Mouse (Mus musculus) right cerebral cortex, postnatal 36 days (tissue): Measurements from ENCODE around the gene Rtp2.

ENCODE experiments used
- DNase-seq, 2 experiments: peaks; one replicate each; pipeline ENCODE4 v3.0.0; 2022; ENCODE audit warnings: low spot score in 2 of 2, mixed read lengths in 1 of 2

Rtp2 gene

DNA sequence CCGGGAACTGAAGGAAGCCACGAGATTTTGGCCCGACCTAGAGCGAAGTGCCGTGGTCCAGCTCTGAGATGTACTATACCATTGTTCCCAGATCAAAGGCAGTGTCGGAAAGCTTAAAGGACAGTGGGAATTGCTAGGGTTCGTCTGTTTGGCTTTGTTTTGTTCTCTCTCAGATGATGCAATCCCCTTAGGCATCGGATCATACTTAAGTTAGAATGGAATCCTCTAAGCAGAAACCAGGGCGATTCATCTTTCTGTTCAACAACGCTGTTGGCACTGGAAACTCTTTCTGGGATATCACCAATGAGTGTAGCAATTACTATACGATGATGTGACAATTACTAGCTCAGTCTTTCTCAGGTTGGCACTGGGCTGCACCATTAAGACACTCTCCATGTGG is at the start of gene Rtp2:
TSS of gene Rtp2 (minus strand) at position 101 of the 400 bp plus-strand sequence.
- no peak for DNase-seq

DNA sequence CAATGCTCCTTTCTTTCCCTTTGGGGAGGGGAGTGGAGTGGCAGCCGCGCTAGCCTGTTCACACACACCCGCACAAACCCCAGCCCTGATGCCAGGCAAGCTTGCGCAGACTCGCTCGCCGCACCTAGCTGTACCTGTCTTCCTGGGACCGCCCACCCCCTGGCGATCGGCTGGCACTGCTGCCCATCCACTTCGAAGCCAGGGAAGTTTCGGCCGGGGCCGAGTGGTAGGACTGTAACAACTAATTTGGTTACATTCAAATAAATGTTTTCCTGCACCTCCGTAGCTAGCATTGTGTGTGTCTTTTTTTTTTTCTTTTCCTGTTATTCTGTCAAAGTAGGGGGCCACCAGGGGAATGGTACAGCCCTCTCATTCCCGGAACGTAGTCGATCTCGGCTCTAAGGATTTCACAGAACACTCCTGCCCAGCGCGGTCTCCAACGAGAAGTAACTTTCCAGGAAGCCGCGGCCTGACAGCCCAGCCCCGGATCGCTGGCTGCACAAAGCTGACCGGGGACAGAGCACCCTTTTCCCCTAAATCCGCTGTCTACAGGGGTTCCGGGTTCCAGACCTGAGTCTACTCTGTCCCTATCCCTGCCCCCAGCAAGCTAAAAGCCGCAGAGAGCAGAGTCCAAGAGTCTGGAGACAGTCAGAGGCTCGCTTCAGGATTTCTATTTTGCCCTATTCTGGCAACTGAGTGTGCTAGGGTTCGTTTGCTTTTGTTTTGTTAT is 49.0 kb upstream of the Rtp2 start:
- no peak for DNase-seq

DNA sequence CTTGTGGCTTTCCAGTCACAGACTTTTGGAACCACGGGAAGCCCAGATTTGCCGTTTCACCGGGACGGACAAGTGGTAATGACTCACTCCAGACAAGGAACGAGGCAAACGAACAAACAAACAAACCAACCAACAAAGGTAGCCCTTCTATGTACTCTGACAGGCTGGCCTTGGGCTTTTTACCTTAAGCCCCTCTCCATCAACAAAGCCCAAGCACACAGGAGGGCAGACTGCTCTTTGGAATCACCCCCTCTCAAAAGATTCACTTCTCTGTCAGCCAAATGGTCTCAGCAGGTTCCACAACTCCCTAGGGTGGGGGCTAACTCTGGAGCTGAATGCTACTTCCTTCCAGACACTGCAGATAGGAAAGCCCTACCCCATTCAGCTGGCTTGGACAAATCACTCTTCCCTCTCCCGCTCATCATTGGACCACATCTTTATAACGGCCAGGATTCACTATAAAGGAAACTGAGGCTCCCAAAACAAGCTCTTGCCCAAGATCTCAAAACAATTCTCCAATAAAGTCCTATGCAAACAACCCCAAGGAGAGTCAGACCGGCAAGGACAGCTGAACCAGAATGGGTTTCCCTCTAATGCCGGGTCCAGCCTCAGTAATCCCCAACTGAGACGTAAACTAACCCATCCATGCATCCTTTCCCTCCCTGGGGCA is 48.1 kb upstream of the Rtp2 start:
- no peak for DNase-seq

DNA sequence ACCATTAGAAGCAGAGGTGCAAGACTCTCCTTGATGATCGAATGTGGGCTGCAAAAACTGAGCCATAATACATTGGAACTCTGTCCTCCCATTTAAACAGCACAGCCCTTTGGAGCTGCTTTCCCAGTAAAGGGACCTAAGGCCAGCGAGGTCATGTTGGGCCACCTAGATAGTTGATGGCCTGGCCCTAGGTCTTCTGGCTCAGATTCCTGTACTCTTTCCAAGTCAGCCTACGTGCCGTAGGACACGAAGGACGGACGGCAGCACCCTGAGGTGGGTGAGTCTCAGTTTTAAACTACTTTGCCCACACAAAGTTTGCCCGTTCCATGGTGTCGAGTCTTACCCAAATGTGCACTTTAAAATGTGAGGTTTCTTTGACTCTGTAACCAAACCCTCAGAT is 47.3 kb upstream of the Rtp2 start:
- DNase-seq: no peak

DNA sequence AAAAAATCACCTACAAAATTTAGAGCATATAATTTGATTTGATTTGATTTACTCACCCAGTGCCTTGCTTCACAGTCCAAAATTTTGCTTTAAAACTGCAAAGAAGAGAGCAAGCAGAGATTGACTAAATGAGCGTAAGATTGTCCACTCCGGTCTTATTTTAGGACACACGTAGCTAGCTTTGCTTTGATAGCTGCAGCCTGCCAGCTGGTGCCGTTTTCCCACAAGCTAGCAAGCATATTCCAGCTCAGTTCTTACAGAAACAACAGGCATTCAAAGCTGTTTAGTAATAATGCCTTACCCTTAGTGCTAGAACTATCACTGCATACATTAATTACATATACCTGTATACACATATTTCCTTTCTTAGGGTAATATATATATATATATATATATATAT is 46.3 kb upstream of the Rtp2 start:
- no peak for DNase-seq

DNA sequence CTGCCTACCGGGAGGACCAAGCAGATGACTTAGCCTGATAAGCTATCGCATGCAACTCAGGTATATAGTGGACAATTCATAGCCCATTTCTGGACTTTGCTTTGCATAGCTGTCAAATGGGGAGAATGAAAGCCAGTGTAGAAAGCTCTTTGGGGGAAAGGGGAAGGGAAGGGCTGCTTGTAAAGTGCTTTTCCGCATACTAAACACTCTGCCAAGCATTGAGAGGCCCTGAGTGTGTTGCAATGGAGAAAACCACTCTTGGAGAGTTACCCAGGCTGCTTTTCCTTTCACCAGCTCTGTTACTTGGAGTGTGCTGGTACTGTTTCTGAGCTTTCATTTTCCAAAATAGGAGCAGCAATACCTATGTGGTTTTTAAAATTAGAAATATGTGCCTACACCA is 45.5 kb upstream of the Rtp2 start:
- no peak for DNase-seq

DNA sequence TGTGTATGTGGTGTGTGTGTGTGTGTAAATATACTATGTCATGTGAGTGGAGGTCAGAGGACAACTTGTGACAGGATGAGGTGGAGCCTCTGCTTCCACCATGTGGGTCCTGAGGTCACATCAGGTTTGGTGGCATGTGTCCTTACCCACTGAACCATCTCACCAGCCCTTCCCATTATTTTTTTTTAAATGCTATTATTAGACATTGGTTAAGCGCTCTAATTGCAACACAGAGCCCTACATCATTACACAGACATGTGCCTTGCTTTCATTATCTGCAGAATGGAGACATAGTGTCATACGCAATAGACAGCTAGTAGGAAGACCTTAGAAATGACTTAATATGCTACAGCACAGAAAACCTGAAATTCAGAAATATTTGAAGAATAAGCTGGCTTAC is 44.0 kb upstream of the Rtp2 start:
- DNase-seq: no peak

DNA sequence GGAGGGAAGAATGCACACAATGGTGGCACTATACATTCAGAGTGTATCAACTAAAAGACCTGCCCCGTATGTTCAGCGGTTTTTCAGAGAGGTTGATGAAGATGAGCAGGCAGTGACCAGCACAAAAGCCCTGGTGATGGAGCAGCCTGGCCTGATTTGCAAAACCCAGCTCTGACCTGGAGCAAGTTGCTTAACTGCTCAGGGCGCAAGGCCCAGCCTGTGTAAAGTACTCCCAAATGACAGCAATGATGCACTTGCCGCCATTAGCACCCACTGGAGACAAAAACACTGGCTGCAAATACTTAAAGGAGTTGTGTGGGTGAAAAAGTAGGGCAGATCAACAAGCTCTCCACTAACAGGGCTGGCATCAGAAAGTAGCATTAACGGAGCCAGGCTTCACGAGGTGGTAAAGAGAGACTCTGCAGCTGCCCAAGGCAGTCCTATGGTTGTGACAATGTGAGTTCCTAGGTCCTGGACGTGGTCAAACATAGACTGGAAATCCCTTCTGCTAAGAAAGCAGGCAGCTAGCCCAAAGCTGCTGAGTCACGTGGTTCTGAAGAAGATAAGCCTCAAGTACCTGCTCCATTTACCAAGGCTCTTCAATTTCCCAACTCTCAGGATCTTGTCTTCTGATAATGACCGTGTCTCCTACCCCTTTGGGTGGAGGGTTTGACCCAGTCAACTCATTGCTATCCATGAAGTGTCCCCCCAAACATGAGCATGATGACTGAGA is 41.6 kb upstream of the Rtp2 start:
- DNase-seq: no peak

DNA sequence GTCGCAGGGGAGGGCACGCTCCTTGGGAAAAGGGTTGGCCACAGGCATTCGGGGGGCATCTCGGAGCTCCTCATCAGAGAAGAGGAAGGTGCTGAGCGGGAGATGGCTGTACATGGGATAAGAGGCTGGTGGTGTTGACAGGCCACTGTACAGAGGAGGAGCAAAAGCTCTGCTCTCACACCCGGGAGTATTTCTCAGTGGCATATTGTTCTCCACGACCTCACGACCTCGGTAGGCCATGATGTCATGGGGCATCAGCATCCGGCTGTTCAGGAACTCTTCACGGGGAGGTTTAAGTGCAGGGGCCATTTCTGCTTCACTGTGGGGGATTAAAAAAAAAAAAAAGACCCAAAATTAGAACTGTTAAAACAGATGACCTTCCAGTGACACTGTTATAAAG is 40.7 kb upstream of the Rtp2 start:
- DNase-seq: no peak

DNA sequence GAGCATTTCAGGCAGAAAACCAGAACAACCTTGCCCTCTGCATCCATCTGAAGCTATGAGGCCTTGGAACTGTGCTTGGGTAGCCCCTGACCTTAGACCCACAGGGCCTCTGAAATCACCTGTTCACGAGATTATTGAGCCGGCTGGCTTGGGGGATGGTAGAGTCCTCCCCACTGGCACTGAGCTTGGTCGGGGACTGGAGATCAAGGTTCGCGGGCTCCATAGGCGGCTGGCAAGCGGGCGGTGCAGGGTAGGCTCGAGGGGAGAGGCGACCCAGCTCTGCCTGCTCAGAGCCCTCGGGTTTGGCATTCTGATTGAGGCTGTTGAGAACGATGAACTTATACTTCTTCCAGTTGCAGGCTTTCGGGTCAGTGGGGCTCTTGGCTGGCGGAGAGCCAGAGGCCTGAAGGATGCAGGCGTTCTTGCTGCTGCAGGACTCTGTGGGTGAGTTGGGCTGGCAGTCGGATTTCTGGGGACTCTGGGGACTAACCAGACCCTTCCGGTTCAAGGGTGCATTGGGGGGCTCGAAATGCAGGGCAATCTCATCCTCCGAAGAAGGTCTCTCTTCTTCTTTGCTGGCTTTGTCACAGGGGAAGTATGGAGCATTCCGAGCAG is 40.0 kb upstream of the Rtp2 start:
- no peak for DNase-seq

DNA sequence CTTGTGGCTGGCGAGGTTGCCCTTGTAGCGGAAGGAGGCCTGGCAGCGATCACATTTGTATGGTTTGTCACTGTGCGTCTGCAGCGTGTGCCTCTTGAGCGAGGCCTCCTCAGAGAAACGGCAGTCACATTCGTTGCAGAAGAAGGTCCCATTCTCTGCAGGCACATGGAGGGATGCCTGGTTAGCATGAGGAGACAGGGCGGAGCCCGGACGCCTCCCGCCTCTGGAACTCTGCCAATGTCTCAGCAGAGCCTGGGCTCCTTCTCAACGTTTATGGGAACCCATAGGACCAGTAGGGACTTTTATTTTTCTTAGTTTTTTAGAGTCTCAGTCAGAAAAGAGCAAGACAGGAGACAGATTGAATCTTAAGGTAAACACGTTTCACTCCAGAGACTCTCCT is 37.7 kb upstream of the Rtp2 start:
- no peak for DNase-seq

DNA sequence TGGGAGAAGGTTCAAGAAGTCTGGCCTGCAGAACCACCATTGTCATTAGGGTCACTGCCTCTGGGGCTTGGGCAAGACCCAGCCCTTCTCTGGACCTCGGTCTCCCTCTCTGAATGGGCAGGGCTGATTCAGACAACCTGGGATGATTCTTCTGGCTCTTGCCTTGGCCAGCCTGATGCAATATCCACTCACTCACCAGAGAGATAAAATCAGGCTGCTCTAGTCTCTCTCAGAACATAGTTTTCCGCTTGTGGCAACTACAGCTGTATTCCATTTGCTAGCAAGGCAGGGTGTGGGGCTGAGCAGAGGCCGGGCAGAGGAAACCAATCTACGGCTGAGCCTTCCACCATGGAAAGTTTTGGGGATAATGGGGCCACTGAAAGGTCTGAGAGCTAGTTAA is 36.7 kb upstream of the Rtp2 start:
- no peak for DNase-seq

DNA sequence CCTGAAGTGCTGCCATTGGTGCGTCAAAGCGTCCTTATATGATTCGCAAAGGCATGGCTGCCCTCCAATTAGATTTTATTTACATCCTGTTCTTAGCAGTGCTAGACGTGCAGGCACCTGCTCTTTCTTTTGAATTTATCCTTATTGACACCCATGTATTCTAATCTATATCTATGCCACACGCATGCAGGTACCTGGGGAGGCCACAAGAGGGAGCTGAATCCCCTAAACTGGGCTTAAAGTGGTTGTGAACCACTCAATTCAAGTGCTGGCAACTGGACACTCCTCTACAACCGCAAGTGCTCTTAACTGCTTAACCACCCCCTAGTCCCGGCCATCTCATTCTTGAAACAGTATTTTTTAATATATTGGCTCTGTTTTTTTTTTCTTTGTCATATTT is 35.1 kb upstream of the Rtp2 start:
- DNase-seq: no peak

DNA sequence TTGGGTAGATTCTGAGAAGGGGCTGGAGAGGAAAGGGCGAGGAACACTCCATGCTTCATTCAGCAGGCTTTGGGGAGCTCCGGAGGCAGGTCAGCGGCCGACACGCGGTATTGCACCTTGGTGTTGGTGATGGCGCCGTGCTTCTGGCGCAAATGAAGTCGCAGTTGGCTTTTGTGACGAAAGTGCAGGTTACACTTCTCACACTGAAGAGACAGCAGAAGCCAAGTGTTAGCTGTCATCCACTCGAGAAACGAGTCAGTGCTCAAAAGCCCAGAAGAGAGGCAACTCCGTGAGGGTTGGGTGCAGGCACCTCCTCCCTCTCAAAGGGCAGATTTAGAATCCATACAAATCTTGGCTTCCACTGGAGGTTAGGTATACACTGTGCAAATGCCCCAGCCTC is 33.9 kb upstream of the Rtp2 start:
- DNase-seq: no peak

DNA sequence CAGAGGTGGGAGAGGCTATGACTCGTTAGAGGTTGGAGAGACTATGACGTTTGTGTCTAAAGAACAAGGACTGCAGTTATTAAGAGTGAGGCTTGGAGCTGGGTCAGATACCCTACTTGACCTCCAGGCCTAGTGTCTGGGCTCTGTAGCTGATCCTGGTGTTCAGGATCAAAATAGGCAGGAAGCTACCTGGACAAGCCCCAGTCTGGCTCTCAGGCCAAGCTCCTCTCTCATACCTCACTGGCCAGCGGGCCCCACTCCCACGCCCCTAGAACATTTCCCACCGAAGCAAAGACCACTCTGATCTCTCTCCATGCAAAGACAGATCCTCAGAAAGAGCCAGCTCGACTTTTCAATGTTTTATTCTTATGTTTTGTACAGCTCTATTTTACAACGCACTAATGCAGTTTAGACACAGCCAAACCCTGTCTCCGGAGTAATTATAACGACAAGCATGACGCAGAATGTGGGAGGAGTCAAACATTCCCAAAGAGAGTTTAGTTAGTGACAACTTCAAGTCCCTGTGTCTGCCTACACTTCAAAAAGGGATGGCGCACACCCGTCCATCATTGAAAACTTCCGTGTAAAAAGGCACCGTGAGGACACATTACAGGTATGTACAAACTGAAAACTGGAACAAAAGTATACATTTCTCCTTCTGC is 32.6 kb upstream of the Rtp2 start:
- no peak for DNase-seq

DNA sequence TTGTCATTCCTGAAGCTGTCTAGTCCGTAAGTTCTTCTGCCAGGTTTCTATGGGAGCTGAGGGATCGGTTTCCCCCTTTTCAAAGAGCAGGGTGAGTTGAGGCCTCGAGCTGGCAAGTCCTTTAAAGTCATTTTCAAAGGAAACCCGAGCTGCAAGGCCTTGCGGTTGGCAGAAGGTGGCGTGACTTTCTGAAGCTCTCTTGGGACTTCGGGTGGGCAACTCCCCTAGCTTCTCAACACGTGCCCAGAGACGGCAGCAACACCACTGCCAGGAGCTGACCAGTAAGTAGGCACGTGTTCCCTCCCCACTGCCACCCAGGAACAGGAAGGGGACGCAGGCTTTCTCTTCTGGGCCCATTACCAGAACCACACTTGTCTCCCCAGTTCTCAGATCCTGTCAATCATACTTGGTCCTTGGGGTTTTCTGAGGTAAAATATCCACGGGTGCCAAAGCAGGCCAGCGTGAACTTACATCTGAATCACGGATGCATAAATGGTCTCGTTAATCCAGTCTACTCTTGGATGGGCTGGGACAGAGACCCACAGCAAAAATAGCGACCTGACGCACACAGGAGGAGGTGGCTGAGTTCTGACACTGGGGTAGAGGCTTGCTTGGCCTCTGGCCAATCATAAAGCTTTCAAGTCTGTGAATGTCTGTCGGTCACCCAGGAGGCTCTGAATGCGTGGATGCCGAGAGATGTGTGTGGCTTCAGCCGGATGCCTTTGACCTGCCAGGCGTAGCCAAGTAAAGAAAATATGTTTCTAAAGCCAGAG is 31.9 kb upstream of the Rtp2 start:
- DNase-seq: no peak

DNA sequence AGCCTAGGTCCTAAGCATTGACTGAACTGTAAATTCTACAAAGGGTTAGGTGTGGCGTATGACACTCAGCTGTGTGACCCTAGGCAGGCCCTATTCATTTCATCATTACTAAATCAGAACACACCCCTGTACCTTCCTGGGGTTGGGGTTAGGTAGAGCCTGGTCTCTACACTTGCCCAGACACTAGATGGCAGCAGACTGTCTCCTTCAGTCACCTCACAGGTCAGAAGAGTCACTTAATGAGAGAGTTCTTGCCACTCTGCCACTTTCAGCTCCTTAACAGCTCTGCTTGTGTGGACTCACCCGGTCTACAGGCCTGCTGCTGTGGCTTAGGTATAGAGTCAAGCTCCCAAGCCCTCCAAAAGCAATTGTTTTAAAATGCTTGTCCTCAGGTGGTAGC is 30.2 kb upstream of the Rtp2 start:
- no peak for DNase-seq

DNA sequence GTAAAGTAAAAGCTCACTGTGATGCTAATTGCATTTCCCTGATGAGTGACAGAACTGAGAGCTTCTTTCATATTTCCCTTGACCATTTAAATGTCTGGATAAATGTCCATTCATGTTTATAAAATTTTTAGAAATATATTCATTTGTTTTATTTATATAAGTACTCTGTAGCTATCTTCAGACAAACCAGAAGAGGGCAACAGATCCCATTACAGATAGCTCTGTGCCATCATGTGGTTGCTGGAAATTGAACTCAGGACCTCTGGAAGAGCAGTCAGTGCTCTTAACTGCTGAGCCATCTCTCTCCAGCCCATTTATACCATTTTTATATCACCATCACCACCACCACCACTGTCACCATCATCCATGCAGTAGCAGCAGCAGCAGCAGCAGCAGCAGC is 26.7 kb upstream of the Rtp2 start:
- no peak for DNase-seq

DNA sequence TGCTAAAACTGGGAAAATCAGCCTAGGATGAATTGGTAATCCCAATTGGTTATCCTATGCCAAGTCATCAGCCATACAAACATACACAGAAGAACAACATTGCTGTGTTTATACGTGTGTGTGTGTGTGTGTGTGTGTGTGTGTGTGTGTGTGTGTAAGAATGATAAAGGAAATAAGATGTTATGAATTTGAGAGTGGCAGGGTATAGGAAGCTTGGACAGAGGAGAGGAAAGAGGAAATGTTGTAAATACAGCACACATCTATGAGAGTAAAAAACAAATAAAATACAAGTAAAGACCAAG is 21.7 kb upstream of the Rtp2 start:
- no peak for DNase-seq

DNA sequence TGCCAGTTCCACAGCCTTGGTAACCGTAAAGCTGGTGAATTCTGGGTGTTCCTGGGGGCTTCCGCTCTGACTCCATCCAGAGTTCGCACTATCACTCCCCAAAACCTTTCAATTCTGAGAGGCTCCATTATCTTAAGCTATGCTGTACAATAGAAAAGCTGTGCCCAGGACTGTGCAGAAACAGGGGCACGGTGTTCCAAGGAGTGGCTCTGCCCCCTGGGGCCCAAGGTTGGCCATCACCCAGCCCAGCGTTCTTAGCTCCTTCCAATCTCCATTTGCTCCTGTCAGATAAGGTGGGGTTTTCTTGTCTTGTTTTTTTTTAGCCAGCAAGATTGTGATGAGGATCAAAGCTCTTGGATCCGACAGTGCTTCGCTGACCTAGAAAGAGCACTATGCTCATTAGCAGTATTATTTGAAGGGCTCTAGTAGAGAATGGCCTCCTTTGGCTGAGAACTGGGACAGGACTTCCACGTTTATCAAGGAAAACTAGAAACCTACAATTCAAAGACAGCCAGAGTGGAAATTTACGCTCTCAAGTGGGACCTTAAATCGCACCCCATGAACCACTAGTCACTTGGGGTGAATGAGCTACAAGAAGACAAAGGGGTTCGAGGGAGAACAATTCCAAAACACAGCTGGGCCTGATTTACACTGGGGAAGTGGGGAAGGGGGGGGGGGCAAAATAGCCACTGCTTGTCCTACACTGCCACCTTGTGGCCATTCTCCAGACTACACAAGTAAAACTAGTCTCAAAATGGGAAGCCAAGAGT is 21.2 kb upstream of the Rtp2 start:
- DNase-seq: no peak
